Mouse (Mus musculus): ENCODE measurements around the gene Wdr73. TPM values are rescaled to one million over a fixed set of nuclear protein-coding genes. Genes with fewer than 3 reads are reported as not detected.

Gene Wdr73
- total and polyA plus RNA-seq, 3 experiments = 4.3 to 7.7 (median 7.2) TPM

- DNase-seq = no peak
- Histone ChIP-seq H3K79me2 (replicated peaks; ENCODE audit: control insufficient read depth, insufficient read depth, low read length) (peaks cover 3% of the 10 kb centered on the region), H3K36me3 (ENCODE audit: control insufficient read depth, insufficient read depth, low read length) (peaks cover 16% of the 10 kb centered on the region), H3K27me3 (ENCODE audit: control insufficient read depth, insufficient read depth, low read length) (no peaks in the 10 kb centered on the region), H3K4me1 (ENCODE audit: control insufficient read depth, insufficient read depth, low read length) (peaks cover 4% of the 10 kb centered on the region), H3K9ac (ENCODE audit: low read depth, low read length) (no peak overlapping the region), H3K4me3 (no peak overlapping the region), H3K27ac (no peak overlapping the region)
- intact Hi-C loops (cut with DNase I) = no loop called here
- TF ChIP-seq POLR2A (IDR thresholded peaks at IDR 0.05; ENCODE audit: insufficient read depth, low read depth, low read length) (no peak), EP300 (IDR thresholded peaks at IDR 0.05; ENCODE audit: insufficient read depth, low read depth, low read length) (no peak), CTCF (IDR thresholded peaks at IDR 0.05) (no peak)
- WGBS = 96% methylated on average over 1 of the region's 1 CpGs
These were observed 34.8 kb upstream of the Wdr73 start for GRCm38 (mm10) chr7:80935834-80936233.

GRCm38 (mm10) chr7:80932777-80933176 lies 31.7 kb upstream of the Wdr73 start:
- intact Hi-C loops (cut with DNase I) = no loop called here

GRCm38 (mm10) chr7:80931618-80932207 lies 30.6 kb upstream of the Wdr73 start:
- TF ChIP-seq EP300 (IDR thresholded peaks at IDR 0.05; ENCODE audit: insufficient read depth, low read depth, low read length) = peak; percentile 54; the same call in 1 of the 2 replicates
- no peak for TF ChIP-seq CTCF (IDR thresholded peaks at IDR 0.05)
- H3K36me3 ChIP-seq (ENCODE audit: control insufficient read depth, insufficient read depth, low read length) = peaks cover 22% of the 10 kb centered on the region
- 51% methylated on average over 8 of the region's 8 CpGs for WGBS
- no peaks in the 10 kb centered on the region; the same call in 1 of the 2 replicates for H3K79me2 ChIP-seq (replicated peaks; ENCODE audit: control insufficient read depth, insufficient read depth, low read length)
- no peak overlapping the region for H3K9ac ChIP-seq (ENCODE audit: low read depth, low read length)
- H3K4me1 ChIP-seq (ENCODE audit: control insufficient read depth, insufficient read depth, low read length) = peaks cover 2% of the 10 kb centered on the region
- DNase-seq = peak; percentile 39 to 66
- no peak overlapping the region for H3K4me3 ChIP-seq
- peak overlapping the region; percentile 39 for H3K27ac ChIP-seq
- intact Hi-C loops (cut with DNase I) = no loop called here
- H3K27me3 ChIP-seq (ENCODE audit: control insufficient read depth, insufficient read depth, low read length) = no peaks in the 10 kb centered on the region

More at GRCm38 (mm10) chr7:80932777-80933176, 31.7 kb upstream of the Wdr73 start:
- 53% methylated on average over 1 of the region's 1 CpGs for WGBS
- Histone ChIP-seq H3K27ac (no peak overlapping the region), H3K27me3 (ENCODE audit: control insufficient read depth, insufficient read depth, low read length) (no peaks in the 10 kb centered on the region), H3K36me3 (ENCODE audit: control insufficient read depth, insufficient read depth, low read length) (peaks cover 22% of the 10 kb centered on the region), H3K4me3 (no peak overlapping the region), H3K79me2 (replicated peaks; ENCODE audit: control insufficient read depth, insufficient read depth, low read length) (no peaks in the 10 kb centered on the region; the same call in 1 of the 2 replicates), H3K9ac (ENCODE audit: low read depth, low read length) (no peak overlapping the region), H3K4me1 (ENCODE audit: control insufficient read depth, insufficient read depth, low read length) (peaks cover 4% of the 10 kb centered on the region)
- no peak for DNase-seq
- TF ChIP-seq CTCF (IDR thresholded peaks at IDR 0.05) (no peak), EP300 (IDR thresholded peaks at IDR 0.05; ENCODE audit: insufficient read depth, low read depth, low read length) (no peak), POLR2A (IDR thresholded peaks at IDR 0.05; ENCODE audit: insufficient read depth, low read depth, low read length) (no peak)

- no peaks in the 10 kb centered on the region for H3K4me1 ChIP-seq (ENCODE audit: control insufficient read depth, insufficient read depth, low read length)
- no peak overlapping the region for H3K27ac ChIP-seq
- H3K27me3 ChIP-seq (ENCODE audit: control insufficient read depth, insufficient read depth, low read length) = no peaks in the 10 kb centered on the region
- no peaks in the 10 kb centered on the region for H3K36me3 ChIP-seq (ENCODE audit: control insufficient read depth, insufficient read depth, low read length)
- no peaks in the 10 kb centered on the region for H3K79me2 ChIP-seq (replicated peaks; ENCODE audit: control insufficient read depth, insufficient read depth, low read length)
- H3K4me3 ChIP-seq = no peak overlapping the region
- no peak overlapping the region for H3K9ac ChIP-seq (ENCODE audit: low read depth, low read length)
- 62% methylated on average over 2 of the region's 2 CpGs for WGBS
- intact Hi-C loops (cut with DNase I) = no loop called here
- TF ChIP-seq EP300 (IDR thresholded peaks at IDR 0.05; ENCODE audit: insufficient read depth, low read depth, low read length) (no peak), POLR2A (IDR thresholded peaks at IDR 0.05; ENCODE audit: insufficient read depth, low read depth, low read length) (no peak), CTCF (IDR thresholded peaks at IDR 0.05) (no peak)
- DNase-seq = no peak
These were observed 22.1 kb upstream of the Wdr73 start for GRCm38 (mm10) chr7:80923165-80923564.

GRCm38 (mm10) chr7:80919647-80920008 lies 18.6 kb upstream of the Wdr73 start:
- intact Hi-C loops (cut with DNase I) = no loop called here
- Histone ChIP-seq H3K4me1 (ENCODE audit: control insufficient read depth, insufficient read depth, low read length) (no peaks in the 10 kb centered on the region), H3K36me3 (ENCODE audit: control insufficient read depth, insufficient read depth, low read length) (no peaks in the 10 kb centered on the region), H3K79me2 (replicated peaks; ENCODE audit: control insufficient read depth, insufficient read depth, low read length) (no peaks in the 10 kb centered on the region), H3K9ac (ENCODE audit: low read depth, low read length) (no peak overlapping the region), H3K27ac (no peak overlapping the region), H3K4me3 (no peak overlapping the region), H3K27me3 (ENCODE audit: control insufficient read depth, insufficient read depth, low read length) (no peaks in the 10 kb centered on the region)
- DNase-seq = no peak
- WGBS = 76% methylated on average over 5 of the region's 5 CpGs
- TF ChIP-seq EP300 (IDR thresholded peaks at IDR 0.05; ENCODE audit: insufficient read depth, low read depth, low read length) = no peak
- no peak for TF ChIP-seq POLR2A (IDR thresholded peaks at IDR 0.05; ENCODE audit: insufficient read depth, low read depth, low read length)
- no peak for TF ChIP-seq CTCF (IDR thresholded peaks at IDR 0.05)

GRCm38 (mm10) chr7:80918982-80919646 lies 18.0 kb upstream of the Wdr73 start:
- no peaks in the 10 kb centered on the region for H3K27me3 ChIP-seq (ENCODE audit: control insufficient read depth, insufficient read depth, low read length)
- no peak overlapping the region for H3K27ac ChIP-seq
- H3K9ac ChIP-seq (ENCODE audit: low read depth, low read length) = no peak overlapping the region
- 61% methylated on average over 8 of the region's 8 CpGs for WGBS
- H3K4me3 ChIP-seq = no peak overlapping the region
- H3K36me3 ChIP-seq (ENCODE audit: control insufficient read depth, insufficient read depth, low read length) = no peaks in the 10 kb centered on the region
- no peaks in the 10 kb centered on the region for H3K79me2 ChIP-seq (replicated peaks; ENCODE audit: control insufficient read depth, insufficient read depth, low read length)
- TF ChIP-seq POLR2A (IDR thresholded peaks at IDR 0.05; ENCODE audit: insufficient read depth, low read depth, low read length) = no peak
- TF ChIP-seq CTCF (IDR thresholded peaks at IDR 0.05) = no peak
- no peak for TF ChIP-seq EP300 (IDR thresholded peaks at IDR 0.05; ENCODE audit: insufficient read depth, low read depth, low read length)
- intact Hi-C loops (cut with DNase I) = no loop called here
- DNase-seq = no peak
- no peaks in the 10 kb centered on the region for H3K4me1 ChIP-seq (ENCODE audit: control insufficient read depth, insufficient read depth, low read length)
